Mouse (Mus musculus) testis, adult 2 months (tissue): ENCODE data around the gene Clec11a.

Experiments
- CTCF ChIP-seq: fragments of 200-500 bp; IDR thresholded peaks from 2 replicates; pipeline ENCODE4 v1.5.1; 2012; ENCODE audit warnings: low read depth, mild to moderate bottlenecking, inconsistent platforms, low read length, moderate library complexity; ENCODE audit not compliant: control insufficient read depth, insufficient read depth, insufficient replicate concordance
- POLR2A ChIP-seq: fragments of 200-500 bp; IDR thresholded peaks from 2 replicates; pipeline ENCODE4 v1.6.1; 2012; ENCODE audit warnings: low read depth, mild to moderate bottlenecking, inconsistent platforms, low read length, moderate library complexity; ENCODE audit not compliant: control insufficient read depth

GRCm38 (mm10) chr7:44335031-44335878 lies 28.6 kb upstream of the Clec11a start:
- TF ChIP-seq CTCF (no peak), POLR2A (no peak)
